Mouse (Mus musculus): ENCODE results near the gene Bmp6. TPM values are rescaled to one million over a fixed set of nuclear protein-coding genes. Genes with fewer than 3 reads are reported as not detected.

Bmp6 gene
- total RNA-seq (2023) = under 1 TPM; 0.18 to 0.31 TPM

GRCm38 (mm10) chr13:38344713-38345430, at the start of gene Bmp6:
TSS of gene Bmp6 (plus strand) at chr13:38345107.

GRCm38 (mm10) chr13:38528687-38529294, 183.9 kb downstream of the Bmp6 start, which contains the start of gene Txndc5:
TSS of gene Txndc5 (minus strand) at chr13:38528824.

Other genes starting within 250 kb of the Bmp6 start
- under 1 TPM; 0.33 to 0.35 TPM for gene Dsp, start 193.8 kb upstream of the Bmp6 start, total RNA-seq (2023)
- 10 to 100 TPM; 11.8 to 15.7 TPM for gene Snrnp48, start 140.2 kb upstream of the Bmp6 start, total RNA-seq (2023)
- gene Txndc5, start 183.7 kb downstream of the Bmp6 start, total RNA-seq (2023) = 10 to 100 TPM; 49.2 to 60.4 TPM